Mouse (Mus musculus): ENCODE measurements around the gene Rrp1b.

GRCm38 (mm10) chr17:31995784-31996183, 40.1 kb upstream of the Rrp1b start:
- no peak for TF ChIP-seq FOSL1 (IDR thresholded peaks at IDR 0.05; ENCODE audit: insufficient read depth, low read length, poor library complexity, severe bottlenecking)
- no peak for TF ChIP-seq MAX (IDR thresholded peaks at IDR 0.05)
